Comparison of ENCODE assay signal across 12 mouse cellular contexts in genomic region chr1:54377506-54378051, GRCm38 (mm10).
DNase-seq lines count a peak whose midpoint lies in the region; TF ChIP-seq lines count a peak whose summit lies in the region.
"Had no signal": no experiment of that assay in that cellular context is flagged by ENCODE, and none has a peak within 500 bp of the region (broad histone marks: within the 10 kb centered on the region; RNA-seq: fewer than 3 reads in every experiment).

No protein-coding gene starts in this region.

- no peak overlapping the region for H3K27ac ChIP-seq in liver, adult 2 months (replicated peaks; ENCODE audit: insufficient read depth, low read depth, low read length)
- H3K27ac ChIP-seq: embryonic facial prominence, embryonic 12.5 days; lung, embryonic 15.5 days had no signal

- H3K9ac ChIP-seq in liver, adult 2 months (ENCODE audit: low read depth, low read length) = no peak overlapping the region
- H3K9ac ChIP-seq: embryonic facial prominence, embryonic 12.5 days; forebrain, postnatal 0 days; lung, embryonic 15.5 days had no signal

- H3K36me3 ChIP-seq in liver, adult 2 months (ENCODE audit: control insufficient read depth, insufficient read depth, low read length) = no peaks in the 10 kb centered on the region
- H3K36me3 ChIP-seq: lung, embryonic 15.5 days had no signal

- TF ChIP-seq CTCF in liver, adult 2 months (IDR thresholded peaks at IDR 0.05; ENCODE audit: low read depth, low read length) = no peak

- H3K4me1 ChIP-seq in liver, adult 2 months (ENCODE audit: control insufficient read depth, insufficient read depth, low read length) = no peaks in the 10 kb centered on the region; the same call in 1 of the 2 replicates
- H3K4me1 ChIP-seq: embryonic facial prominence, embryonic 12.5 days; lung, embryonic 15.5 days had no signal

- DNase-seq in cerebellum, adult 9-10 months = peak; percentile 25
- DNase-seq in cerebellum, adult 11 months = no peak
- DNase-seq in liver, adult 2 months (ENCODE audit: extremely low read depth, low read depth, low spot score) = peak; percentile 13
- DNase-seq in liver = no peak
- peak; percentile 20 to 38 for DNase-seq in cerebellum, postnatal 25 days
- DNase-seq in lung, postnatal 14 days = peak; percentile 7
- no peak for DNase-seq in embryo, embryonic 10.5 days (ENCODE audit: low spot score)
- DNase-seq in ovary, postnatal 10 days (ENCODE audit: low spot score) = no peak
- DNase-seq: forebrain, postnatal 0 days had no signal

- H3K79me2 ChIP-seq in liver, adult 2 months (ENCODE audit: control insufficient read depth, insufficient read depth, low read length) = no peaks in the 10 kb centered on the region

- H3K4me3 ChIP-seq in liver, adult 2 months (ENCODE audit: insufficient read depth, low read depth, low read length) = no peak overlapping the region
- H3K4me3 ChIP-seq: embryonic facial prominence, embryonic 12.5 days; lung, embryonic 15.5 days had no signal

- H3K27me3 ChIP-seq in liver, adult 2 months (ENCODE audit: control insufficient read depth, insufficient read depth, low read length) = no peaks in the 10 kb centered on the region
- H3K27me3 ChIP-seq: embryonic facial prominence, embryonic 12.5 days; lung, embryonic 15.5 days; Patski had no signal

- TF ChIP-seq POLR2A in liver, adult 2 months (IDR thresholded peaks at IDR 0.05; ENCODE audit: extremely low read depth, insufficient read depth, low read length) = no peak

Comparison
In these comparisons a context has a peak if more than half of its experiments do, and no peak if none do; other contexts are left out.
1. DNase-seq: peak in cerebellum, adult 9-10 months (single experiment), liver, adult 2 months (single experiment), cerebellum, postnatal 25 days (2 of 2) and lung, postnatal 14 days (single experiment); none in cerebellum, adult 11 months (single experiment), liver (single experiment), embryo, embryonic 10.5 days (single experiment) and ovary, postnatal 10 days (single experiment).